Mouse (Mus musculus): ENCODE data around the gene Stpg3. TPM values are rescaled to one million over a fixed set of nuclear protein-coding genes. Genes with fewer than 3 reads are reported as not detected.

The Stpg3 gene
- polyA plus RNA-seq, 1 experiment from 2014 or later, result not detected

DNA sequence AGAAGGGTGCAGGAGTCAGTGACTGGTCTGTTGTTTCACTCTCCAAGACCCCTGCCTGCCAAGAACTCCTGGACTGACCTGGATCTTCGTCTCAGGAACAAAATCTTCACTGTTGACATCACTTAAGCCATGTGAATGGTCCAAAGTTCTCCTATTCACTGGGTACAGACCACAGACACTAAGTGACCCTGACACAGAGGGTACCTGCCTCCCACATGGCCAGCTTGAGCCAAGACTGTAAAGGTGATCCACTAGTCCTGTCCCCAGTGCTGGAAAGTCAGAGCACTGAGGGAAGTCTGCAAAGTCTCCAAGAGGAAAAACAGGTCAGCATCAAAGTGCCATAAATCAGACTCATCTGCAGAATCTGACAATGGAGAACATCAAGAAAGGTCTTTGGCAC, 6.8 kb downstream of the Stpg3 start:
- no peak overlapping the region for H3K4me2 ChIP-seq (ENCODE audit: low read depth, low read length)
- H3K9ac ChIP-seq (replicated peaks; ENCODE audit: low read depth, low read length), result no peak overlapping the region
- H3K36me3 ChIP-seq (ENCODE audit: control insufficient read depth, insufficient read depth, low read length), result peaks cover 41% of the 10 kb centered on the region
- no peak for ATAC-seq (ENCODE audit: low read depth)
- H3K9me3 ChIP-seq (ENCODE audit: control insufficient read depth, low read length), result no peaks in the 10 kb centered on the region
- H3K27ac ChIP-seq (ENCODE audit: low read depth, low read length), result no peak overlapping the region
- no peak overlapping the region for H3K4me3 ChIP-seq (ENCODE audit: low read depth, low read length)
- H3K27me3 ChIP-seq (ENCODE audit: control insufficient read depth, insufficient read depth, low read length), result no peaks in the 10 kb centered on the region
- H3K4me1 ChIP-seq (ENCODE audit: control insufficient read depth, insufficient read depth, low read length), result peaks cover 20% of the 10 kb centered on the region
- 75% methylated on average over 1 of the region's 1 CpGs for WGBS

DNA sequence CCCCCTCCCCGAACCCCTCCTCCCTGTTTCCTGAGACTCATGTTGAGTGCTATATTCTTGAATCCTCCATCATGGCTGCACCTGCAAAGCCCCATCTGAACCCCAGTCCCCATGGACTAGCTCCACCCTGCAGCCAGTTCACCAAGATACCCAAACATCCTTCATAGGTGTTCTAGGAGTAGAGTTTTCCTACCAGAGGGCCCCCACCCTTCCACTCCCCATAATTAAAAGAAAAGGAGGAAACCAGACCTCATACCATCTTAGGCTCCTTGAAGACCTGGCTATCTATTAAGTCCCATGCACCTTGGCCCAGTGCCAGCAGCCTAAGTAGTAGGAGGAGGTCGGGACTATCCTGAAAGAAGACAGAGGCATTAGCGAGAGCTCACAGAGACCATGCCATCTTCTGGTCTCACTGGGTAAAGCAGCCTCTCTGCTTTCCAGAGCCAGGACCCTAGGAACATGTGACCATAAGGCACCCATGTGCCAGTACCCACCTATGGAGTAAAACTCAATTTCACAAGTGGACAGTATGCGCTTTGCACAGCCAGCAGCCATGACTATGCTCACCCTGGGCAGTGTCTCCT, 10.7 kb downstream of the Stpg3 start:
- ATAC-seq (ENCODE audit: low read depth), result peak; percentile 38; the same call in 1 of the 2 replicates
- Histone ChIP-seq H3K36me3 (ENCODE audit: control insufficient read depth, insufficient read depth, low read length) (peaks cover 71% of the 10 kb centered on the region), H3K4me2 (ENCODE audit: low read depth, low read length) (no peak overlapping the region), H3K27ac (ENCODE audit: low read depth, low read length) (no peak overlapping the region), H3K9ac (replicated peaks; ENCODE audit: low read depth, low read length) (no peak overlapping the region), H3K27me3 (ENCODE audit: control insufficient read depth, insufficient read depth, low read length) (no peaks in the 10 kb centered on the region), H3K4me3 (ENCODE audit: low read depth, low read length) (no peak overlapping the region), H3K9me3 (ENCODE audit: control insufficient read depth, low read length) (no peaks in the 10 kb centered on the region), H3K4me1 (ENCODE audit: control insufficient read depth, insufficient read depth, low read length) (peaks cover 4% of the 10 kb centered on the region; the same call in 1 of the 2 replicates)
- 65% methylated on average over 4 of the region's 4 CpGs for WGBS

DNA sequence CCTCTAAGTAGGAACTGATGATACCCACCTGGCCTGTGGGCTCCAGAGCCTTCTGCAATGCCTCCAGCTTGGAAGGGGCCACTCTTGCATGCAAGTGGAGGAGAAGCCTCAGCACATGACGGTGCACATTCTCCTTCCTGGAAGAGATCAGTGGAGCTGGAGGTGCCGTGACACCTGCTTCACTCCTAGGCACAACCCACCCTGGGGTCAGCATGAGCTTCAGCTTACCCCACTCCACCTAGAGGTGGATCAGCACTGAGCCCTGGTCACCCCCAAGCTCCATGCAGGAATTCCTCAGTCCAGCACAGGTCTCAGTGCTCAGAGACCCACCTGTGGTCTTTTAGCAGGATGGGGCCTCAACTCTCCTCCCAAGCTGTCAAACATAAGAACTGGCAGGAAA, 13.8 kb downstream of the Stpg3 start:
- WGBS, result 97% methylated on average over 2 of the region's 2 CpGs
- Histone ChIP-seq H3K36me3 (ENCODE audit: control insufficient read depth, insufficient read depth, low read length) (peaks cover 64% of the 10 kb centered on the region), H3K4me2 (ENCODE audit: low read depth, low read length) (no peak overlapping the region), H3K27ac (ENCODE audit: low read depth, low read length) (no peak overlapping the region), H3K9ac (replicated peaks; ENCODE audit: low read depth, low read length) (no peak overlapping the region), H3K4me3 (ENCODE audit: low read depth, low read length) (no peak overlapping the region), H3K9me3 (ENCODE audit: control insufficient read depth, low read length) (no peaks in the 10 kb centered on the region), H3K4me1 (ENCODE audit: control insufficient read depth, insufficient read depth, low read length) (no peaks in the 10 kb centered on the region), H3K27me3 (ENCODE audit: control insufficient read depth, insufficient read depth, low read length) (0 out of 2 replicates have a peak, but pooled peaks cover 3% of the 10 kb centered on the region)
- no peak for ATAC-seq (ENCODE audit: low read depth)

DNA sequence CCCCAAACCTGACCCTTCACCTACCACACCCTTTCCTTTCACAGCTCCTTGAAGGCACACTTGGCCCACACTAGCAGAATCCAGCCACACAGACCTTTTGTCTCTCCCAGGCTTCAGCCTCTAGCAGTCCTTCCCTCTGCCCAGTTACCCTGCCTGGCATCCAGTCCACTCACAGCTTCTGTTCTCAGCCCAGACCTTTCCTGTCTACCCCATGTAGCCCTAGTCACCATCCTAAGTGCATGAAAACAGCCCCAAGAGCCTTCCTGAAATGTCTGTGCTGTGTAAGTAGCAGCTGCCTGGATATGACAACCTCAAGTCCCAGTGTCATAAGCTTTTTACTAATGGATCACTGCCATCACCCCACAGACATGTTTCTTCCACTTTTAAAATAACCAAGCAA, 16.5 kb downstream of the Stpg3 start:
- H3K36me3 ChIP-seq (ENCODE audit: control insufficient read depth, insufficient read depth, low read length), result peaks cover 42% of the 10 kb centered on the region

DNA sequence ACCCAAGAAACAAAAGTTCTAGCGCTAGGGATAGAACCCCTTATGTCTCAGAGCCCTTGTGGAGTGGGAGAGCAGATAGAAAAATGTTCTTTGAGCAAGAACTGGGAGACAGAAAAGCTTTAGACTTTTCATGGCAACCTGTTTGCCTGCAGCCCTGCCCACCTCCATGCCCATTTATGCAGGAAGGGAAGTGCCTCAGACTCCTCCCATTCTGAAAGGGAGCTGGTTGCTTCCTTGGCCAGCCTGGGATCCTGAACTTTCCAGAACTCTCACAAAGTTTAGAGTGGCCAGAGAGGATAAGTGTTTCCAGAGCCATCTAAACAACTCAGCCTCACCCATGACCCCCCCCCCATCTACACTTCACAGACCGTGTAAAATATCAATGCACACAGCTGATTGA, 17.2 kb downstream of the Stpg3 start:
- Histone ChIP-seq H3K9me3 (ENCODE audit: control insufficient read depth, low read length) (no peaks in the 10 kb centered on the region), H3K27me3 (ENCODE audit: control insufficient read depth, insufficient read depth, low read length) (peaks cover 9% of the 10 kb centered on the region; the same call in 1 of the 2 replicates), H3K4me3 (ENCODE audit: low read depth, low read length) (no peak overlapping the region), H3K4me1 (ENCODE audit: control insufficient read depth, insufficient read depth, low read length) (no peaks in the 10 kb centered on the region), H3K4me2 (ENCODE audit: low read depth, low read length) (no peak overlapping the region), H3K36me3 (ENCODE audit: control insufficient read depth, insufficient read depth, low read length) (peaks cover 35% of the 10 kb centered on the region), H3K27ac (ENCODE audit: low read depth, low read length) (no peak overlapping the region), H3K9ac (replicated peaks; ENCODE audit: low read depth, low read length) (no peak overlapping the region)
- no peak for ATAC-seq (ENCODE audit: low read depth)
- 37% methylated on average over 2 of the region's 2 CpGs for WGBS

More for the DNA sequence above, 16.5 kb downstream of the Stpg3 start:
- Histone ChIP-seq H3K4me3 (ENCODE audit: low read depth, low read length) (no peak overlapping the region), H3K4me2 (ENCODE audit: low read depth, low read length) (no peak overlapping the region), H3K27me3 (ENCODE audit: control insufficient read depth, insufficient read depth, low read length) (peaks cover 9% of the 10 kb centered on the region; the same call in 1 of the 2 replicates), H3K4me1 (ENCODE audit: control insufficient read depth, insufficient read depth, low read length) (no peaks in the 10 kb centered on the region), H3K27ac (ENCODE audit: low read depth, low read length) (no peak overlapping the region), H3K9ac (replicated peaks; ENCODE audit: low read depth, low read length) (no peak overlapping the region), H3K9me3 (ENCODE audit: control insufficient read depth, low read length) (no peaks in the 10 kb centered on the region)
- ATAC-seq (ENCODE audit: low read depth), result no peak

DNA sequence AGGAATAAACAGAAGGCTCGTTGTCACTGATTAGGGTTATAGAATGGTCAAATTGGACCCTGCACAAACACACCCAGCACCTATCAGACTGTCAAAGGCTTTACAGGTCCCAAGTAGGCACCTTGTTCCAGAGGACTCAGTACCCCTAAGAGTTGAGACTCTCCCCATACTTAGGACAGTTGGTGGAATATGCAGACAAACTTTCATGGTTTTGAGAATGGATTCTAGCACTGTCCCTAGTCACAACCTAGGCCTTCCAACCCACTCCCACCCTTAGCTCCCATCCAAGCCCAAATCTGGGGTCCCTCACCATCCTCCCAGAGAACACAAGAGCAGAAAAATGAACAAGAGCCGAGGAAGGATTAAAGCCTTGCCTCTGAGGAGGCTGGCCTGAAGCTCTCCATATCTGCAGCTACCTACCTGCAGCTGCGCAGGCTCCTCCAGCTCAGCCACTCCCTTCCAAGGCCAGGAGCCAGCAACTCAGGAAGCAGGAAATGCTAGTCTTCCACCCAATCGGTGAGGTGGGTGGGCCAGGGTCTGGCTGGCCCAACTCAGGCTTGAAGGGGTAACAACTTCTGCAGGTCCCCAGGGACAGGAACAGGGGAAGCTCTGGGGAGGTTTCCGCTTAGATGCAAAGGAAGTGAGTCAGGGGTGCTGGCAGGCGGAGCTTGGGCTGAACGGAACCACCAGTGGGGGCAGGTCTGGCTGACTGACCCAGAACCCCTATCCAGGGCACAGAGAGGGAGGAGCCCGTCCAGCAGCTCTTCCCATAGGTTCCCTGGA, 18.1 kb downstream of the Stpg3 start, which contains the start of gene Tor4a:
TSS of gene Tor4a (minus strand) at position 715 of the 783 bp plus-strand sequence.
- no peak within 1 kb of the TSS; the same call in 1 of the 2 replicates for H3K4me3 ChIP-seq (ENCODE audit: low read depth, low read length)
- H3K4me1 ChIP-seq (ENCODE audit: control insufficient read depth, insufficient read depth, low read length), result no peaks in the 10 kb centered on the region
- no peaks in the 10 kb centered on the region for H3K9me3 ChIP-seq (ENCODE audit: control insufficient read depth, low read length)
- H3K27ac ChIP-seq (ENCODE audit: low read depth, low read length), result no peak within 1 kb of the TSS
- H3K9ac ChIP-seq (replicated peaks; ENCODE audit: low read depth, low read length), result no peak within 1 kb of the TSS
- peaks cover 28% of the 10 kb centered on the region for H3K36me3 ChIP-seq (ENCODE audit: control insufficient read depth, insufficient read depth, low read length)
- 0 out of 2 replicates have a peak within 1 kb of the TSS, but pooled peaks have one; percentile 16 for H3K4me2 ChIP-seq (ENCODE audit: low read depth, low read length)
- whole genome bisulfite sequencing, result 10% methylated on average over 8 of the region's 8 CpGs
- peaks cover 9% of the 10 kb centered on the region; the same call in 1 of the 2 replicates for H3K27me3 ChIP-seq (ENCODE audit: control insufficient read depth, insufficient read depth, low read length)
- ATAC-seq (ENCODE audit: low read depth), result no peak

DNA sequence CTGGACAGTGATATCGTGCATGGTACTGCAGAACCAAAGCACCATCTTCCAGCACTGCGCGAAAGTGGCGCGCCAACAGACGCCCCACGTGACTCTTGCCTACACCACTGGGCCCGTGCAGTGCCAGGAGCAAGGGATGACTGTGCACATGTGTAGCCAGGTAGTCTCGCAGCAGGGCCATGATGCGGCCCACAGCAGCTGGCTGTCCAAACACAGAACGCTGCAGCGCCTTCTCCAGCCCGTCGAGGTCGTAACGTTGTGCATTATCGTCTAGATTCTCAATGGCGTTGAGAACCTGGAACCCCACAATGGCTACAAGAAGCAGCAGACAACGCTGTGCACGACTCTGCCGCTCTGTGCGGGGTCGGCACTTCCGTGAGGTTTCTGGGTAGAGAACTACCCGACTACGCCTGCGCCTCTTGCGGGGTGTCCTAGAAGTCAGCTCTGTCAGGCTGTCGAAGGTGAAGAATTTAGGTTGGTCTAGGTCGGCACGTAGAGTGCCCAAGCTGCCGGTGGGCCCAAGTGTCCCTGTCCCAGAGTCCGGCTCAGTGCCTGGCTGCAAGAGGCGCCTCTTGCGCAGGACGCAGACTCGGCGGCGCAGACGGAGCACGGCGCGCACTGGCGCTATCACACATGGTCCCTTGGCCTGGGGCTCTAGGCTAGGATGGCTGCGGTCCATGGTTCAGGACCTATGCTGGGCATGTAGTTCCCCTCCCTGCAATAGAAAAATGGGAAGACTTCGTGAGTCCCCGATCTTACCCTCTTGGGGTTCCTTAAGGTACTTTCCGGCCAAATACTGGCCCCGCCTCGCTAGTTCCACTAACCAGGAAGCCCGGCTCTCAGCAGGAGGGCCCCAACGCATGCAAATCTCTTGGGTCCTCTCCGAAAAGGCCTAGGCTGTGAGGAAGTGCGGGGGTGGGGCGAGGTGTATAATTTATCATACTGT, 19.0 kb downstream of the Stpg3 start:
- Histone ChIP-seq H3K4me1 (ENCODE audit: control insufficient read depth, insufficient read depth, low read length) (no peaks in the 10 kb centered on the region), H3K27me3 (ENCODE audit: control insufficient read depth, insufficient read depth, low read length) (peaks cover 9% of the 10 kb centered on the region; the same call in 1 of the 2 replicates), H3K36me3 (ENCODE audit: control insufficient read depth, insufficient read depth, low read length) (peaks cover 20% of the 10 kb centered on the region), H3K27ac (ENCODE audit: low read depth, low read length) (no peak overlapping the region), H3K9me3 (ENCODE audit: control insufficient read depth, low read length) (no peaks in the 10 kb centered on the region), H3K4me3 (ENCODE audit: low read depth, low read length) (no peak overlapping the region; the same call in 1 of the 2 replicates), H3K4me2 (ENCODE audit: low read depth, low read length) (0 out of 2 replicates have a peak overlapping the region, but pooled peaks have one; percentile 16), H3K9ac (replicated peaks; ENCODE audit: low read depth, low read length) (no peak overlapping the region)
- no peak for ATAC-seq (ENCODE audit: low read depth)
- WGBS, result 23% methylated on average over 55 of the region's 55 CpGs

DNA sequence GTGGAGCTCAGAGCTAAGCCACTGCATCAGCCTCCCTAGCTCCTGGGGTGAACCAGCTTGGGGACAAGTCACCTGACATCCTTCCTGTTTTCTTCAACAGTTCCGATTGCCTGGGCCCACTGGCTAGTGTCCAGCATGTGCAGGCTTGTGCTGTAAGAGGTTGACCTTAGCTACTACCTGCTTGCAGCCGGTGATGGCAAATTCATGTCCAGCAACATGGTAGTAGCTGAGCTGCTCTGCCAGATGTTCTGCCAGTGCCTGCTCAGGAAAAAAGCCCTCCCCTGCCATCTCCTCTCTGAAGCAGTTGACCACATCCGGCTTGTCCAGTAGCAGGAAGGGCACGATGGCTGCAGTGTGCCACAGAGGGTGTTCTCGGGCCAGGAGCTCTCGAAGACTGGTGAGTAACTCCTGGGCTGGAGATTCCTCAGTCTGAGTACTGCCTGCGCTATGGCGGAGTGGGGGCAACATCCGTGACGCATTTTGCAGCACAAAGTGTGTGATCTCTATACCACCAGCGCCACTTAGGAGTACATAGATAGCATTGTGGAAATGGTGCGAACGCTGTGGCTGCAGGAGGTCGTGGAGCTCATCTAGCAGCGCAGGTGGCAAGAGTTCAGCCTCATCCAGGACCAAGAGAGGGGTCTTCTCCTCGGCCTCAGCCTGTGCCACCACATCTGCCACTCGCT, 19.8 kb downstream of the Stpg3 start:
- Histone ChIP-seq H3K4me2 (ENCODE audit: low read depth, low read length) (no peak overlapping the region), H3K4me3 (ENCODE audit: low read depth, low read length) (no peak overlapping the region), H3K4me1 (ENCODE audit: control insufficient read depth, insufficient read depth, low read length) (no peaks in the 10 kb centered on the region), H3K9ac (replicated peaks; ENCODE audit: low read depth, low read length) (no peak overlapping the region), H3K9me3 (ENCODE audit: control insufficient read depth, low read length) (no peaks in the 10 kb centered on the region), H3K36me3 (ENCODE audit: control insufficient read depth, insufficient read depth, low read length) (peaks cover 11% of the 10 kb centered on the region), H3K27ac (ENCODE audit: low read depth, low read length) (no peak overlapping the region), H3K27me3 (ENCODE audit: control insufficient read depth, insufficient read depth, low read length) (peaks cover 9% of the 10 kb centered on the region; the same call in 1 of the 2 replicates)
- WGBS, result 87% methylated on average over 17 of the region's 17 CpGs
- ATAC-seq (ENCODE audit: low read depth), result no peak
